9 mouse cellular contexts compared by ENCODE assay signal in the genomic region with DNA sequence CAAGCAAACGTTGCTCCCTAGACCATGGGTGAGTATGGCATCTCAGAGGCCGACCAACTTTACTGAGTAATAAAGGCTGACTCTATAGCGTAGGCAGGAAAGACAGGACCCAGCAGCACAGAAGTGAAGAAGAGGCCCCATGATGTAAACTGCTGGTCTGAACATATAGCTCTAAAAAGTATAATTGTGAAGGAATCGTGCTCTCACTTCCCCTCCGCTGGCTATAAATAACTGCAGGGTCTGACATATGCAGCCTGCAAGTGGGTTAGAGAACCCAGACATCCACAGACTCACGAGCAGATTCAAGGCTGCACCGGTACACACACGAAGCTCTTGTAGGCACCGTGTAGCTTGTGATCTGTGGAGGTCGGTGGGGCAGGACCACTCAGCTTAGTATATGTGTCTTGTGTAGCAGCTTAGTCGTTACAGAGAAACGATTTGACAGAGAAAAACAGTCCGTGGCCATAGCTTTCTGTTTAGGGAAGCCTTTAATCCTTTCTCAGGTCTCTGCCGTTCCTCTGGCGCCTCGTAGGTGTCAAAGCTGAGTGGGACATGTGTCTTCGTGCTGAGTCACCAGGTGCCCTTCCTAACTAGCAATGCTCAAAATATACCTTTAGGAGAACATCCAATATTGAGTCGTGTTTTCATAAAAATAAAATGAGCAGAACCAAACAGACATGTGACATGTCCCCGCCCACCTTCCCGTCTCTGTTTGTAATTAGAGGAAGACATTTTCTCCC.
DNase-seq lines count a peak whose midpoint lies in the region; ATAC-seq and TF ChIP-seq lines count a peak whose summit lies in the region.
"Had no signal": no experiment of that assay in that cellular context is flagged by ENCODE, and none has a peak within 500 bp of the region (broad histone marks: within the 10 kb centered on the region; RNA-seq: fewer than 3 reads in every experiment).

No protein-coding gene starts in this region.

- H3K4me2 ChIP-seq in kidney, embryonic 15.5 days: no peak overlapping the region
- H3K4me2 ChIP-seq: heart, embryonic 13.5 days had no signal

- H3K4me3 ChIP-seq in olfactory bulb, adult 2 months (ENCODE audit: insufficient read depth, low read depth, low read length): no peak overlapping the region
- no peak overlapping the region for H3K4me3 ChIP-seq in kidney, embryonic 15.5 days (replicated peaks)
- H3K4me3 ChIP-seq: heart, embryonic 13.5 days had no signal

- 49% methylated on average over 20 of the region's 20 CpGs for WGBS in olfactory bulb, adult 2 months
- WGBS in kidney, embryonic 15.5 days: 62% methylated on average over 20 of the region's 20 CpGs

- H3K27me3 ChIP-seq in kidney, embryonic 15.5 days: no peaks in the 10 kb centered on the region
- H3K27me3 ChIP-seq: heart, embryonic 13.5 days had no signal

- peak overlapping the region; percentile 77 for H3K27ac ChIP-seq in olfactory bulb, adult 2 months (ENCODE audit: insufficient read depth, low read depth, low read length)
- H3K27ac ChIP-seq in kidney, embryonic 15.5 days: no peak overlapping the region
- H3K27ac ChIP-seq: heart, embryonic 13.5 days had no signal

- DNase-seq in layer of hippocampus, adult 9-10 months (ENCODE audit: low spot score): peak; percentile 20
- no peak for DNase-seq in layer of hippocampus, postnatal 10 days (ENCODE audit: low spot score in 2 of 2)
- no peak for DNase-seq in adrenal gland, postnatal 10 days
- DNase-seq in urinary bladder, postnatal 10 days (ENCODE audit: low spot score): no peak

- no peak for TF ChIP-seq POLR2A in olfactory bulb, adult 2 months (IDR thresholded peaks at IDR 0.05; ENCODE audit: insufficient read depth, low read depth, low read length)

- H3K9ac ChIP-seq in kidney, embryonic 15.5 days: no peak overlapping the region
- H3K9ac ChIP-seq: heart, embryonic 13.5 days had no signal

- no peaks in the 10 kb centered on the region for H3K36me3 ChIP-seq in kidney, embryonic 15.5 days

- H3K4me1 ChIP-seq in olfactory bulb, adult 2 months (ENCODE audit: control insufficient read depth, insufficient read depth, low read length): peaks cover 20% of the 10 kb centered on the region
- no peaks in the 10 kb centered on the region for H3K4me1 ChIP-seq in kidney, embryonic 15.5 days

- ATAC-seq in activated CD4-positive, CD25-positive, alpha-beta regulatory T cell, adult 4 months: peak; percentile 23
- peak; percentile 42 to 52; a peak in 3 of 4 replicates for ATAC-seq in hematopoietic stem cell, adult 5-6 weeks (replicated peaks in 1 of 2; ENCODE audit: insufficient read depth in 1 of 2, low FRiP score in 2 of 2, low TSS enrichment in 1 of 2, low read depth in 1 of 2, poor library complexity in 2 of 2, severe bottlenecking in 2 of 2)
- ATAC-seq in kidney, embryonic 15.5 days (replicated peaks; ENCODE audit: low FRiP score): no peak

- no peak for TF ChIP-seq CTCF in olfactory bulb, adult 2 months (IDR thresholded peaks at IDR 0.05; ENCODE audit: insufficient read depth, low read depth, low read length)

- H3K9me3 ChIP-seq in kidney, embryonic 15.5 days (replicated peaks): no peaks in the 10 kb centered on the region
- H3K9me3 ChIP-seq: heart, embryonic 13.5 days had no signal
